Mouse (Mus musculus): ENCODE measurements around the gene Cypt14.
"Not testable (repeated sequence)": the region's sequence is repeated elsewhere in the genome, so short reads cannot be mapped to it uniquely, and the experiment has no call there.

The Cypt14 gene

GRCm38 (mm10) chrX:39863504-39863903 lies at the start of gene Cypt14:
TSS of gene Cypt14 (minus strand) at chrX:39863604.
- not testable (repeated sequence) for DNase-seq (ENCODE audit: low read depth, low spot score)
